Mouse (Mus musculus): ENCODE results near the gene Odf4. TPM values are rescaled to one million over a fixed set of nuclear protein-coding genes. Genes with fewer than 3 reads are reported as not detected.
"Not testable (repeated sequence)": the region's sequence is repeated elsewhere in the genome, so short reads cannot be mapped to it uniquely, and the experiment has no call there.

Gene Odf4
- total RNA-seq, 2 experiments from 2014 or later, result not detected

GRCm38 (mm10) chr11:68946001-68946400, 19.1 kb upstream of the Odf4 start:
- DNase-seq, result no peak

DNA sequence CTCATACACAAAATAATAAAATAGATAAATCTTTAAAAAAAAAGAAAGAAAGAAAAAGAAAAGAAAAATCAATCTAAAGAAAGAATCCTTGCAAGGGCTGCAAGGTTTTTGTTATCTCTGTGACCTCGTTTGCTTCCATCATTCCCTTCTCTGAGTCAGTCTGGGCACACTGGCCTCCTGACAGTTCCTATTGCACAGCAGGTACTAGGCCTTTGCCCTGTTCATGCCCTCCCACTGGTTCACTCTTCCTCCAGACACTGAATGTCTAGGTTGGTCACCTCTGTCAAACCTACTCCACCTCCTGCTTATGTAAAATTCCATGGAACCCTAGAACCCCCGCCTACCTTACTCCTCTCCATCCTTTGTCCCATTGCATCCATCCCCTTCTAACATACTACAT, 18.4 kb upstream of the Odf4 start:
- no peak for DNase-seq

DNA sequence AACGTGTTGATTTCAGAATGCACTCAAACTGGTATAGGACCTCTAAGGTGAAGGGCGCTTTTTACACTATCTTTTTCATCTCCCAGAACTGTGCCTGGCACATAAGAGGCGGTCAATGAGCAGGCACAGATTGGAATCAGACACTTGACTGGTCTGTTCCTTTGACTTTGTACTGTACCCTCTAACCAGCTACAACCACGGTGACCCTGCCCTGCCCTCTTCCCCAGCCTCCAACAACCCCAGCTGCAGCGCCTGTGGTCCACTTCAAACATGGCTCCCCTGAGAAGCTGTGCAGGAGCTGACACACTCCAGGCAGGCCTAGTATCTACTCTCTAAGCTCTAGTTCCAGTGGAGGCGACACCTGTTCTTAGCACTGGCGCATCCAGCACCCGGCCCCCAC, 15.8 kb upstream of the Odf4 start:
- DNase-seq, result no peak

GRCm38 (mm10) chr11:68940516-68940915, 13.6 kb upstream of the Odf4 start:
- no peak for DNase-seq

GRCm38 (mm10) chr11:68939451-68940304, 12.8 kb upstream of the Odf4 start:
- peak; percentile 89 for DNase-seq

DNA sequence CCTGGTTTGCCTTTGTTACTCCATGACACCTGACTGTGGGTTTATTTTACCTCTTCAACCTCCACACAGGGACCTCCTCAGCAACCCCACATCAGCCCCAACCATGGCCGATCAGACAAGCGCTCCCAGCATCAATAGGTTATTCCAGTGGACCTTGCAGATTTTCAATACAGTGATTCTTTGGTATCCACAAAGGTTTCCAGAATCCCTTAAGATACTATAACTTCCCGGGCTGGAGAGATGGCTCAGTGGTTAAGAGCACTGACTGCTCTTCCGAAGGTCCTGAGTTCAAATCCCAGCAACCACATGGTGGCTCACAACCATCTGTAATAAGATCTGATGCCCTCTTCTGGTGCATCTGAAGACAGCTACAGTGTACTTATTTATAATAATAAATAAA, 10.1 kb upstream of the Odf4 start:
- DNase-seq, result not testable (repeated sequence)

GRCm38 (mm10) chr11:68933885-68934507, 7.1 kb upstream of the Odf4 start:
- no peak for DNase-seq

- DNase-seq, result no peak
These were observed 3.1 kb upstream of the Odf4 start for GRCm38 (mm10) chr11:68929947-68930346.

- DNase-seq, result no peak
These were observed 2.1 kb downstream of the Odf4 start for GRCm38 (mm10) chr11:68924749-68925148.

- DNase-seq, result no peak
These were observed 3.7 kb downstream of the Odf4 start for GRCm38 (mm10) chr11:68923191-68923590.

GRCm38 (mm10) chr11:68914566-68914965, 12.3 kb downstream of the Odf4 start:
- DNase-seq, result no peak

DNA sequence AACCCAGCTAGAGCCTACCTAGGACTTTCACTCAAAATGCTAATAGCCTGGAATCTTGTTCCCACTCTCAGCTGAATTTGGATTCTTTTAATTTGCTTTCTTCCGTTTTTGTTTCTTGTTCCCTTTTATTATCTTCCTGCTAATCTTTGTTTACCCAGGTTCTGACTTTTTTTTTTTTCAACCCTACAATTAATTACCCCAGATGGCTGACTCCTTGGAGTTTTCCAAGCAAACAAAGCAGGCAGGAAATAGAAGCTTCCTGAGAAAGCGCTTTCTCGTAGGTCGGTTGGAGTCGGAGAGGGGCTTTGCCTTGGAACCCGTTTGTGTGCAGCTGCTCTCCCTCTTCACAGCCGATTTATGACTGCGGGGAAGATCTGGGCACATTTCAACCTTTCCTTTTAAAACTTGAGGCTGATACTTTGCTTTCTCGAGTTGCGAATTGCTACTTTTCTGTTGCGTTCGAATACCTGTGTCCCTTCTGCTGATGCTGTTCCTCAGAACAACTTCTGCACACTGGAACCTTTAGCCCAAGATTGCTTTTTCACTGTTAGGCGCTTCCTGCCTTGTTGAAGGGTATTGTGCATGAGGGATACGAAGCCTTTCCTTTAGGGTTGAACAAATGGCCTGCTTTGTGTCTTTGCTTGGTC, 15.2 kb downstream of the Odf4 start:
- DNase-seq, result peak; percentile 26

DNA sequence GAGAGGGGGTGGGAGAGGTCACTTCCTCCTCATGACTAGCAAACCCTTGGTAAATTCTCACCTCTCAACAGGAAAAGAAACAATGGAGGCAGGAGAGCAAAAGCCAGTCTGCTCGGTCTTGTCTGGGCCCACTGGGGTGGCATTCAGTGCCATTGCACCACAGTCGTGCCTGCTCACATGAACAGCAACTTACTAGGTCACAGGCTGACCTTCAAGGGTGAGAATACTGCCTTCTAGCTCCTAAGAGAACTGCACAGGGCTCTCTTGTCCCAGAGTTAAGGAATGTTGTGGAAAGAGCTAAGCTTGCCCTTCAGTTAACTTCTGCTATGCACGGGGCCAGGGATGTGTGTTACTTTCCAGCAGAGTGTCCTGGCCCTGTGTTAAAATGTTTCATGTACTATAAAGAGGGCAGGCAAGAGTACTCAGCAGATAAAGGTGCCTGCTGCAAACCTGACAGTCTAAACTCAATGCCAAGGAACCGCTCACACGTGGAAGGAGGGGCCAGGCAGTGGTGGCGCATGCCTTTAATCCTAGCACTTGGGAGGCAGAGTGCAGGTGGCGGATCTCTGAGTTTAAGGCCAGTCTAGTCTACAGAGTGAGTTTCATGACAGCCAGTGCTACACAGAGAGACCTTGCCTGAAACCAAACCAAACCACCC, 17.9 kb downstream of the Odf4 start:
- peak; percentile 17 for DNase-seq

- no peak for DNase-seq
These were observed 19.6 kb downstream of the Odf4 start for GRCm38 (mm10) chr11:68907251-68907650.

GRCm38 (mm10) chr11:68906461-68906790, 20.5 kb downstream of the Odf4 start:
- peak; percentile 24 for DNase-seq

DNA sequence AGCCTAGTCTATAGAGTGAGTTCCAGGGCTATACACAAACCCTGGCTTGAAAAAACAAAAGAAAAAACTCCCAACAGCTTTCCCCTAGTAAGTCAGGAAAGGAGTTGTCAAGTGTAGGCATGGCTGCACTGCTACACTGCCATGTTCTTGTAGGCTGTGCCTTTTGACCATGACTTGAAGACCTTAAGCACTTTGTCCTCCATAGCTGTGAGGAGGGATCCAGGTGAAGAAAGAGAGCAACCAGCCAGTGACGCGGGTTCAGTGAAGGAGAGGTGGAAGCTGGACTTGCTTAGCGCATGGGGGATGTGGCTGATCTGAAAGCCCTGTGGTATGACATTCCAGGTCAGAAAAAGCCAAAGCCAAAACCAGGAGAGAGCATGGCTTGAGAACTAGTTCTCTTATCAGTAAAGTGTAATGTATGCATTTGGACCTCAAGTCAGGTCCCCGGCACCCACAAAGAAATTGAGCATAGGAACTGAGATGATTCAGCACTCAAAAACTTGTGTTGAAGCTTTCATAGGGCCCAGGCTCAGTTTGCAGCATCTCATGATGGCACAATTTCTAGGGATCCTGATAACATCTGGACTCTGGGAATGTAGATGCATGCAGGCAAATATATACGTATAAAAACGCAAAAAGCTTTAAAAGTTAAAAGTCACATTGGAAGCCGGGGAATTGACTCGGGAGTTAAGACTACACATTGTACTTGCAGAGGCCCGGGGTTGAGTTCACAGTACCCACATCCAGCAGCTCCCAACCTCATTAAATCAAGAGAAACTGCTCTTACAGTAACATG, 21.0 kb downstream of the Odf4 start:
- DNase-seq, result no peak

- peak; percentile 19 for DNase-seq
These were observed 21.7 kb downstream of the Odf4 start for GRCm38 (mm10) chr11:68905138-68905531.

- peak; percentile 88 for DNase-seq
These were observed 22.3 kb downstream of the Odf4 start for GRCm38 (mm10) chr11:68904375-68905137.

DNA sequence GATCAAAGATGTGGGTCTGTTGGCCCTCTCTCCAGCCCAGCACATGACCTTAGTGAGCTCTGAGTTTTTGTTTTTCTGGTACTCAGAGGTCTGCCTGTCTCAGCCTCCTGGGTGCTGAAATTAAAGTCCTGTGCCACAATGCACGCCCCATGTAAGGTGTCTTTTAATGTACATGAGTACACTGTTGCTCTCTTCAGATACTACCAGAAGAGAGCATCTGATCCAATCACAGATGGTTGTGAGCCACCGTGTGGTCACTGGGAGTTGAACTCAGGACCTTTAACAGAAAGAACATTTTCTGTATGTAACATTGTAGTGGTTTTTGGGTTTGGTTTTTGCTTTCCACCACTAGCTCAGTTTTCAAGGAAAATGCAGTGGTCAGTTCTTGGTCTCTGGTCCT, 23.1 kb downstream of the Odf4 start:
- no peak for DNase-seq

- no peak for DNase-seq
These were observed 24.1 kb downstream of the Odf4 start for GRCm38 (mm10) chr11:68902823-68903222.

DNA sequence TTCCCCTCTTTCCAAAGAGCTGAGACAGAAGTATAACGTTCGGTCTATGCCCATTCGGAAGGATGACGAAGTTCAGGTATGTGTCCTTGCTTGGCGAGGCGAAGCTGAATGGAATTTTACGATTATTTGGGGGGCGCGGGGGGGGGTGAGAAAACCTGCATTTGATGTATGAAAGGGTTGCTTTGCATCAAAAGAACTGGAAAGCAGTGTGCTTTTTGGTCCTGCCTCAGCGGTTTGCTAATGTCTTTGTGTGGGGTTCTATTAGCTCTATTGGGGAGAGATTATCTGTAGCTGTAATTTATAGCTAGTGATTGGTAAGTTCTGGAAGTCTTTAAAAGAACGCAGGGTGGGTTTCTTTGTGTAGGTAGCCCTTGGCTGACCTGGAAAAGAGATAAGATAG, 24.5 kb downstream of the Odf4 start:
- no peak for DNase-seq

DNA sequence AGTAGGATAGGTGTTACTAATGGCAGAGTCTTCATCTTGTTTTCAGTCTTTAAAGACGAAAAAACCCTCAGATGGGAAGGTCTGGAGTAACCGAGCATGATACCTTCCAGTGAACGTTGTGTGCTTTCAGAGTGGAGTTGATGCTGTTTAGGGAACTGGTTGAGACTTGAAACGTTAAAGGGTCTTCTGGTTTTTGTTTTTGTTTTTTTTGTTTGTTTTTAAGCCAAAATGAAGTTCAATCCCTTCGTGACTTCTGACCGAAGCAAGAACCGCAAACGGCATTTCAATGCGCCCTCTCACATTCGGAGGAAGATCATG, 24.9 kb downstream of the Odf4 start:
- no peak for DNase-seq
